Mouse (Mus musculus) forelimb bud, embryonic 11.5 days (tissue): ENCODE data around the gene Krtap20-2.
"Not testable (repeated sequence)": the region's sequence is repeated elsewhere in the genome, so short reads cannot be mapped to it uniquely, and the experiment has no call there.

Experiments
- DNase-seq: peaks from one replicate; pipeline ENCODE4 v3.0.0-alpha.2; 2012; ENCODE audit warnings: low read depth, low spot score

The Krtap20-2 gene

DNA sequence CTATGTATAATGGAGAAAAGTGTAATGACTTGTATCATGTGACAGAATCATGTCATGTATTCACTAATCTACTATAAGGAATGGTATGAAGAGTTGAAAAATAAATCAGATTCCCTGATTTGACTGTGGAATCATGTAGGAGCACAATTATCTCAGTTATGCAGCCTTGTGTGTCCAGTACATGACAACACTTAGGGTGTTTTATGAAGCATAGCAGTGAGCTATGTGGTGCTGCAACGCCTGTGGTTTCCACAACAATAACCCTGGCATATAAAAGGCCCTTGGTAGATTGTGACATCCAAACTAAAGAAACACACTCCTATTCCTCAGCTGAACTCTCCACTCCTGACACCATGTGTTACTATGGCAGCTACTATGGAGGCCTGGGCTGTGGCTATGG, at the start of gene Krtap20-2:
Krtap20-2 (plus strand) TSS at position 301 of the 400 bp plus-strand sequence.
- no peak for DNase-seq

DNA sequence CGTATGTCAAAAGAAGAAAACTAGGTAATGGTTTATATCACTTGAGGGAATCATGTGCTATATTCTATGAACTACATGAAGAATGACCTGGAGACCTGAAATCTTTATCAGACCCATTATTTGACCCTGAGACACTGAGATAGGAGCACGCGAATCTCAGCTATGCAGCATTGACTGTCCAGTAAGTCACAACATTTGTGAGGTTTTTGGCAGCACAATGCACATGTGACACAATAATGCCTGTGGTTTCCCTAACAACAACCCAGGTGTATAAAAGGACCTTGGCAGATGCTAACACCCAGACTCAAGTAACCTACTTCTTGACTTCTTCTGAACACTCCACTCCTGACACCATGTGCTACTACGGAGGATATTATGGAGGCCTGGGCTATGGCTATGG, 48.0 kb upstream of the Krtap20-2 start, which contains the start of gene Gm9789:
Gm9789 (plus strand) TSS at position 301 of the 400 bp plus-strand sequence.
- DNase-seq, result no peak

DNA sequence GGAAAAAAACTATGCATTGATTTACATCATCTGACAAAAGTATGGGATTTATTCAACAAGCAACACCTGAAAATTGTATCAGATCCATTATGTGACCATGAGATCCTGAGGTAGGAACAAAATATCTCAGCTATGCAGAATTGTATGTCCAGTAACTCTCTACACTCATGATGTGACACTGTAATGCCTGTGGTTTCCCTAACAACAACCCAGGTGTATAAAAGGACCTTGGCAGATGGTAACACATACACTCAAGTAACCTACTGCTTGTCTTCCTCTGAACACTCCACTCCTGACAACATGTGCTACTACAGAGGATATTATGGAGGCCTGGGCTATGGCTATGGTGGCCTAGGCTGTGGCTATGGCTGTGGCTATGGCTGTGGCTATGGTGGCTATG, 36.5 kb upstream of the Krtap20-2 start, which contains the start of gene Gm7735:
Gm7735 (plus strand) TSS at position 301 of the 400 bp plus-strand sequence.
- DNase-seq, result not testable (repeated sequence)

DNA sequence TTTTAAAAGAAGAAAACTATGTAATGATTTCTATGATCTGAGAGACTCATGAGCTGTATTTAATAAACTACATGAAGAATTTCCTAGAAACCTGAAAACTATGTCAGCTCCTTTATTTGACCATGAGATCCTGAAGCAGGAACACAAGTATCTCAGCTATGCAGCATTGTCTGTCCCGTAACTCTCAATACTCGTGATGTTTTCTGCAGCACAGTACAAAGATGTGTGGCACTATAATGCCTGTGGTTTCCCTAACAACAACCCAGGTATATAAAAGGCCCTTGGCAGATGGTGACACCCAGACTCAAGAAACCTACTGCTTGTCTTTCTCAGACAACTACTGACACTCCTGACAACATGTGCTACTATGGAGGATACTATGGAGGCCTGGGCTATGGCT, 31.2 kb upstream of the Krtap20-2 start, which contains the start of gene 1110057P08Rik:
1110057P08Rik (plus strand) TSS at position 301 of the 400 bp plus-strand sequence.
- no peak for DNase-seq

DNA sequence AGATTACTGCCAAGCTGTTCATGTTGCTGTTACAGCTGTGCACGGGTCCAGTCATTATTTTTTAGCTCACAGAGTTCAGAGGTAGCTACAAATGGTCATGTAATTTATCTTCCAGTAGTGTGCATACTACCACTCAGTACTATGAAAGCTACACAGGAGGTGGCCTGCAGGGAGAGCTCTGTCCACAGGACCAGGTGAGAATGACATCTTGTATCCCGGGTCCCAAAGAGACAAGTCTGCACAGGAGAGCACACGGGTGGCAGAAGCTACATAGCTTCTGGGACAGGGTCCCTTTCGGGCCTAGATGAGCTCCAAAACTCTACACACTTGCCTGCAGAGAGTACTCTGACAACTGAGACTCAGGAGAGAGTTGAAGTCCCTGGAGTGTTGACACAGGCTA, 17.0 kb upstream of the Krtap20-2 start:
- DNase-seq, result no peak
